Mouse (Mus musculus): Measurements from ENCODE around the gene Gm11213.

Gene Gm11213

GRCm38 (mm10) chr4:63550908-63551307, 54.2 kb downstream of the Gm11213 start:
- no peak for TF ChIP-seq CTCF (conservative IDR thresholded peaks at IDR 0.05; ENCODE audit: low read length)
- TF ChIP-seq NANOG (IDR thresholded peaks at IDR 0.05; ENCODE audit: borderline replicate concordance, low read length) = no peak
- TF ChIP-seq POU5F1 (IDR thresholded peaks at IDR 0.05; ENCODE audit: borderline replicate concordance, low read length) = no peak
- Histone ChIP-seq H3K4me3 (replicated peaks; ENCODE audit: low read length) (no peak overlapping the region), H3K9me3 (ENCODE audit: low read length) (no peaks in the 10 kb centered on the region)

GRCm38 (mm10) chr4:63548491-63548890, 56.6 kb downstream of the Gm11213 start:
- Histone ChIP-seq H3K4me3 (replicated peaks; ENCODE audit: low read length) (no peak overlapping the region), H3K36me3 (ENCODE audit: insufficient read depth, low read length) (peaks cover 68% of the 10 kb centered on the region), H3K9me3 (ENCODE audit: low read length) (no peaks in the 10 kb centered on the region), H3K4me1 (replicated peaks; ENCODE audit: low read depth, low read length) (peaks cover 41% of the 10 kb centered on the region), H3K27me3 (ENCODE audit: insufficient read depth, low read length) (no peaks in the 10 kb centered on the region)
- no peak for TF ChIP-seq NANOG (IDR thresholded peaks at IDR 0.05; ENCODE audit: borderline replicate concordance, low read length)
- no peak for TF ChIP-seq POU5F1 (IDR thresholded peaks at IDR 0.05; ENCODE audit: borderline replicate concordance, low read length)
- no peak for TF ChIP-seq CTCF (conservative IDR thresholded peaks at IDR 0.05; ENCODE audit: low read length)

More at GRCm38 (mm10) chr4:63550908-63551307, 54.2 kb downstream of the Gm11213 start:
- Histone ChIP-seq H3K4me1 (replicated peaks; ENCODE audit: low read depth, low read length) (peaks cover 41% of the 10 kb centered on the region), H3K27me3 (ENCODE audit: insufficient read depth, low read length) (no peaks in the 10 kb centered on the region), H3K36me3 (ENCODE audit: insufficient read depth, low read length) (peaks cover 79% of the 10 kb centered on the region)

GRCm38 (mm10) chr4:63547799-63548198, 57.3 kb downstream of the Gm11213 start:
- peaks cover 41% of the 10 kb centered on the region for H3K4me1 ChIP-seq (replicated peaks; ENCODE audit: low read depth, low read length)
- no peak for TF ChIP-seq NANOG (IDR thresholded peaks at IDR 0.05; ENCODE audit: borderline replicate concordance, low read length)
- no peak for TF ChIP-seq CTCF (conservative IDR thresholded peaks at IDR 0.05; ENCODE audit: low read length)
- TF ChIP-seq POU5F1 (IDR thresholded peaks at IDR 0.05; ENCODE audit: borderline replicate concordance, low read length) = no peak
- no peaks in the 10 kb centered on the region for H3K9me3 ChIP-seq (ENCODE audit: low read length)
- peaks cover 63% of the 10 kb centered on the region for H3K36me3 ChIP-seq (ENCODE audit: insufficient read depth, low read length)
- H3K4me3 ChIP-seq (replicated peaks; ENCODE audit: low read length) = no peak overlapping the region
- no peaks in the 10 kb centered on the region for H3K27me3 ChIP-seq (ENCODE audit: insufficient read depth, low read length)

Data from E14TG2a.4 (cell line).